Mouse (Mus musculus): Measurements from ENCODE around the gene Gm20388. TPM values are rescaled to one million over a fixed set of nuclear protein-coding genes. Genes with fewer than 3 reads are reported as not detected.
A peak's percentile ranks its signal among the peaks of the same experiment; 100 is the strongest.

Gene Gm20388
- total RNA-seq, 1 experiment, result 27.0 TPM

GRCm38 (mm10) chr8:120515650-120516049, 605.0 kb downstream of the Gm20388 start:
- no peak overlapping the region for H3K27ac ChIP-seq (ENCODE audit: insufficient read depth, low read depth, low read length, poor library complexity, severe bottlenecking)
- no peaks in the 10 kb centered on the region for H3K36me3 ChIP-seq (ENCODE audit: control insufficient read depth, insufficient read depth, low read length, poor library complexity, severe bottlenecking)
- in situ Hi-C loops (cut with MboI; ENCODE audit: low sequenced_read_pairs in 2 of 2, unreplicated experiment in 2 of 2), result no loop called here
- no peak for DNase-seq (ENCODE audit: low read depth, low spot score)
- TF ChIP-seq HCFC1 (IDR thresholded peaks at IDR 0.05; ENCODE audit: borderline replicate concordance, insufficient read depth, low read length), result no peak
- no peak for TF ChIP-seq CHD2 (IDR thresholded peaks at IDR 0.05; ENCODE audit: low read depth, low read length)
- TF ChIP-seq MAFK (IDR thresholded peaks at IDR 0.05; ENCODE audit: insufficient read depth, low read depth, low read length), result no peak
- TF ChIP-seq ZC3H11A (IDR thresholded peaks at IDR 0.05; ENCODE audit: borderline replicate concordance, low read depth, low read length), result no peak
- TF ChIP-seq ZNF384 (IDR thresholded peaks at IDR 0.05; ENCODE audit: low read depth, low read length), result no peak
- H3K9ac ChIP-seq (ENCODE audit: insufficient read depth, low read depth, low read length, poor library complexity, severe bottlenecking), result no peak overlapping the region
- peaks cover 42 to 79% of the 10 kb centered on the region in 2 experiments for H3K4me1 ChIP-seq (ENCODE audit: control insufficient read depth in 2 of 2, insufficient read depth in 2 of 2, low read length in 2 of 2, poor library complexity in 1 of 2)
- no peaks in the 10 kb centered on the region for H3K9me3 ChIP-seq (ENCODE audit: control insufficient read depth, insufficient read depth, low read depth, low read length)
- H3K4me3 ChIP-seq (ENCODE audit: insufficient read depth in 1 of 2, low read depth in 1 of 2, low read length in 2 of 2, poor library complexity in 1 of 2, severe bottlenecking in 1 of 2), result no peak overlapping the region

- in situ Hi-C loops (cut with MboI; ENCODE audit: low sequenced_read_pairs in 2 of 2, unreplicated experiment in 2 of 2), result no loop called here
- no peak for DNase-seq (ENCODE audit: low read depth, low spot score)
- Histone ChIP-seq H3K4me3 (ENCODE audit: insufficient read depth in 1 of 2, low read depth in 1 of 2, low read length in 2 of 2, poor library complexity in 1 of 2, severe bottlenecking in 1 of 2) (no peak overlapping the region), H3K27ac (ENCODE audit: insufficient read depth, low read depth, low read length, poor library complexity, severe bottlenecking) (no peak overlapping the region), H3K4me1 (ENCODE audit: control insufficient read depth in 2 of 2, insufficient read depth in 2 of 2, low read length in 2 of 2, poor library complexity in 1 of 2) (peaks cover 37 to 75% of the 10 kb centered on the region in 2 experiments), H3K9ac (ENCODE audit: insufficient read depth, low read depth, low read length, poor library complexity, severe bottlenecking) (no peak overlapping the region), H3K9me3 (ENCODE audit: control insufficient read depth, insufficient read depth, low read depth, low read length) (no peaks in the 10 kb centered on the region), H3K36me3 (ENCODE audit: control insufficient read depth, insufficient read depth, low read length, poor library complexity, severe bottlenecking) (no peaks in the 10 kb centered on the region)
- TF ChIP-seq HCFC1 (IDR thresholded peaks at IDR 0.05; ENCODE audit: borderline replicate concordance, insufficient read depth, low read length) (no peak), ZNF384 (IDR thresholded peaks at IDR 0.05; ENCODE audit: low read depth, low read length) (no peak), CHD2 (IDR thresholded peaks at IDR 0.05; ENCODE audit: low read depth, low read length) (no peak), ZC3H11A (IDR thresholded peaks at IDR 0.05; ENCODE audit: borderline replicate concordance, low read depth, low read length) (no peak), MAFK (IDR thresholded peaks at IDR 0.05; ENCODE audit: insufficient read depth, low read depth, low read length) (no peak)
Observed at GRCm38 (mm10) chr8:120516182-120516755, 605.6 kb downstream of the Gm20388 start.

GRCm38 (mm10) chr8:120517666-120518410, 607.2 kb downstream of the Gm20388 start:
- H3K9ac ChIP-seq (ENCODE audit: insufficient read depth, low read depth, low read length, poor library complexity, severe bottlenecking), result no peak overlapping the region
- no peak for DNase-seq (ENCODE audit: low read depth, low spot score)
- TF ChIP-seq HCFC1 (IDR thresholded peaks at IDR 0.05; ENCODE audit: borderline replicate concordance, insufficient read depth, low read length), result no peak
- TF ChIP-seq ZC3H11A (IDR thresholded peaks at IDR 0.05; ENCODE audit: borderline replicate concordance, low read depth, low read length), result no peak
- TF ChIP-seq CHD2 (IDR thresholded peaks at IDR 0.05; ENCODE audit: low read depth, low read length), result no peak
- TF ChIP-seq MAFK (IDR thresholded peaks at IDR 0.05; ENCODE audit: insufficient read depth, low read depth, low read length), result no peak
- TF ChIP-seq ZNF384 (IDR thresholded peaks at IDR 0.05; ENCODE audit: low read depth, low read length), result no peak
- peaks cover 34 to 66% of the 10 kb centered on the region in 2 experiments for H3K4me1 ChIP-seq (ENCODE audit: control insufficient read depth in 2 of 2, insufficient read depth in 2 of 2, low read length in 2 of 2, poor library complexity in 1 of 2)
- no peaks in the 10 kb centered on the region for H3K36me3 ChIP-seq (ENCODE audit: control insufficient read depth, insufficient read depth, low read length, poor library complexity, severe bottlenecking)
- H3K4me3 ChIP-seq (ENCODE audit: insufficient read depth in 1 of 2, low read depth in 1 of 2, low read length in 2 of 2, poor library complexity in 1 of 2, severe bottlenecking in 1 of 2), result no peak overlapping the region
- in situ Hi-C loops (cut with MboI; ENCODE audit: low sequenced_read_pairs in 2 of 2, unreplicated experiment in 2 of 2), result no loop called here
- no peak overlapping the region for H3K27ac ChIP-seq (ENCODE audit: insufficient read depth, low read depth, low read length, poor library complexity, severe bottlenecking)
- no peaks in the 10 kb centered on the region for H3K9me3 ChIP-seq (ENCODE audit: control insufficient read depth, insufficient read depth, low read depth, low read length)

GRCm38 (mm10) chr8:120518736-120519534, 608.3 kb downstream of the Gm20388 start:
- Histone ChIP-seq H3K4me1 (ENCODE audit: control insufficient read depth in 2 of 2, insufficient read depth in 2 of 2, low read length in 2 of 2, poor library complexity in 1 of 2) (peaks cover 30 to 57% of the 10 kb centered on the region in 2 experiments), H3K4me3 (ENCODE audit: insufficient read depth in 1 of 2, low read depth in 1 of 2, low read length in 2 of 2, poor library complexity in 1 of 2, severe bottlenecking in 1 of 2) (no peak overlapping the region), H3K27ac (ENCODE audit: insufficient read depth, low read depth, low read length, poor library complexity, severe bottlenecking) (no peak overlapping the region), H3K9me3 (ENCODE audit: control insufficient read depth, insufficient read depth, low read depth, low read length) (no peaks in the 10 kb centered on the region), H3K9ac (ENCODE audit: insufficient read depth, low read depth, low read length, poor library complexity, severe bottlenecking) (no peak overlapping the region), H3K36me3 (ENCODE audit: control insufficient read depth, insufficient read depth, low read length, poor library complexity, severe bottlenecking) (no peaks in the 10 kb centered on the region)
- DNase-seq (ENCODE audit: low read depth, low spot score), result peak; percentile 100
- in situ Hi-C loops (cut with MboI; ENCODE audit: low sequenced_read_pairs in 2 of 2, unreplicated experiment in 2 of 2), result no loop called here
- TF ChIP-seq MAFK (IDR thresholded peaks at IDR 0.05; ENCODE audit: insufficient read depth, low read depth, low read length) (no peak), ZNF384 (IDR thresholded peaks at IDR 0.05; ENCODE audit: low read depth, low read length) (no peak), CHD2 (IDR thresholded peaks at IDR 0.05; ENCODE audit: low read depth, low read length) (no peak), HCFC1 (IDR thresholded peaks at IDR 0.05; ENCODE audit: borderline replicate concordance, insufficient read depth, low read length) (no peak), ZC3H11A (IDR thresholded peaks at IDR 0.05; ENCODE audit: borderline replicate concordance, low read depth, low read length) (no peak)
